Mouse (Mus musculus) erythroblast, embryonic 14.5 days (primary cell): ENCODE measurements around the gene Smyd2.

Experiments
- GATA1 ChIP-seq: IDR thresholded peaks from 2 replicates; pipeline ENCODE4 v1.6.1; 2012; ENCODE audit warnings: low read length, inconsistent platforms, mixed read lengths
- TAL1 ChIP-seq: IDR thresholded peaks from 3 replicates; pipeline ENCODE4 v1.6.1; 2012; ENCODE audit warnings: low read length, inconsistent platforms, mixed read lengths

DNA sequence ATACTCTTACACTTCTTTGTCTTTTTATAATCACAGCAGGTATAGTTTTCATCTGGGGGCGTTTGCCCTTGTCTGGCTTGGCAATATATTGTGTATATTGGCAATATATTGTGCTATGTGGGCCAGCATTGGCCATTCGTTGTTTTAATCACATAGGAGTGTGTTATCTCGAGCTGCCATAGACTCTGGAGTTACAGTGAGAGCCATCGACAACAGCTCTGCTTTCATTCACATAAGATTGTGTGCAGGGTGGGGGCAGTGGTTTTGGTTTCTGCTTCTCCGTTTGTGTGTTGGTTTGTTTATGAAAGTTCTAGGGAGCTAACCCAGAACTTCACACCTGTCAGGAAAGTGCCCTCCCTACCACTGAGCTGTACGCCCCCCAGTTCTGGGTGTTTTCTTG, 55.5 kb downstream of the Smyd2 start:
- TF ChIP-seq TAL1 (no peak), GATA1 (no peak)
